Mouse (Mus musculus): ENCODE results near the gene Ssx2ip. TPM values are rescaled to one million over a fixed set of nuclear protein-coding genes. Genes with fewer than 3 reads are reported as not detected.

Ssx2ip gene
- polyA plus RNA-seq, 1 experiment from 2014 or later = 36.1 TPM

GRCm38 (mm10) chr3:146440011-146440410 lies 35.6 kb downstream of the Ssx2ip start:
- no peak for ATAC-seq
- Histone ChIP-seq H3K36me3 (ENCODE audit: control insufficient read depth, insufficient read depth, low read length) (peaks cover 15% of the 10 kb centered on the region), H3K4me3 (ENCODE audit: low read length) (no peak overlapping the region), H3K27ac (ENCODE audit: low read length) (no peak overlapping the region), H3K27me3 (replicated peaks; ENCODE audit: control insufficient read depth, insufficient read depth, low read length) (no peaks in the 10 kb centered on the region), H3K4me1 (ENCODE audit: control insufficient read depth, insufficient read depth, low read length) (no peaks in the 10 kb centered on the region), H3K9me3 (ENCODE audit: control insufficient read depth, low read length) (no peaks in the 10 kb centered on the region), H3K4me2 (ENCODE audit: low read depth, low read length) (no peak overlapping the region), H3K9ac (ENCODE audit: low read depth, low read length) (no peak overlapping the region)
- 88% methylated on average over 12 of the region's 12 CpGs for WGBS

GRCm38 (mm10) chr3:146440422-146440821 lies 36.0 kb downstream of the Ssx2ip start:
- Histone ChIP-seq H3K36me3 (ENCODE audit: control insufficient read depth, insufficient read depth, low read length) (peaks cover 18% of the 10 kb centered on the region), H3K27ac (ENCODE audit: low read length) (no peak overlapping the region), H3K9me3 (ENCODE audit: control insufficient read depth, low read length) (no peaks in the 10 kb centered on the region), H3K4me2 (ENCODE audit: low read depth, low read length) (no peak overlapping the region), H3K4me1 (ENCODE audit: control insufficient read depth, insufficient read depth, low read length) (no peaks in the 10 kb centered on the region), H3K9ac (ENCODE audit: low read depth, low read length) (no peak overlapping the region), H3K27me3 (replicated peaks; ENCODE audit: control insufficient read depth, insufficient read depth, low read length) (no peaks in the 10 kb centered on the region), H3K4me3 (ENCODE audit: low read length) (no peak overlapping the region)
- WGBS = 83% methylated on average over 7 of the region's 7 CpGs
- no peak for ATAC-seq

- Histone ChIP-seq H3K9ac (ENCODE audit: low read depth, low read length) (no peak overlapping the region), H3K27me3 (replicated peaks; ENCODE audit: control insufficient read depth, insufficient read depth, low read length) (no peaks in the 10 kb centered on the region), H3K4me1 (ENCODE audit: control insufficient read depth, insufficient read depth, low read length) (no peaks in the 10 kb centered on the region), H3K27ac (ENCODE audit: low read length) (no peak overlapping the region), H3K9me3 (ENCODE audit: control insufficient read depth, low read length) (no peaks in the 10 kb centered on the region), H3K4me3 (ENCODE audit: low read length) (no peak overlapping the region), H3K36me3 (ENCODE audit: control insufficient read depth, insufficient read depth, low read length) (peaks cover 5% of the 10 kb centered on the region; the same call in 1 of the 2 replicates), H3K4me2 (ENCODE audit: low read depth, low read length) (no peak overlapping the region)
- no peak for ATAC-seq
- WGBS = 89% methylated on average over 7 of the region's 7 CpGs
These were observed 38.0 kb downstream of the Ssx2ip start for GRCm38 (mm10) chr3:146442484-146442883.

- no peaks in the 10 kb centered on the region for H3K27me3 ChIP-seq (replicated peaks; ENCODE audit: control insufficient read depth, insufficient read depth, low read length)
These were observed 38.5 kb downstream of the Ssx2ip start for GRCm38 (mm10) chr3:146442936-146443335.

GRCm38 (mm10) chr3:146443380-146443779 lies 38.9 kb downstream of the Ssx2ip start:
- Histone ChIP-seq H3K9ac (ENCODE audit: low read depth, low read length) (no peak overlapping the region), H3K4me3 (ENCODE audit: low read length) (no peak overlapping the region), H3K4me1 (ENCODE audit: control insufficient read depth, insufficient read depth, low read length) (0 out of 2 replicates have a peak, but pooled peaks cover 3% of the 10 kb centered on the region), H3K9me3 (ENCODE audit: control insufficient read depth, low read length) (no peaks in the 10 kb centered on the region), H3K36me3 (ENCODE audit: control insufficient read depth, insufficient read depth, low read length) (peaks cover 5% of the 10 kb centered on the region; the same call in 1 of the 2 replicates), H3K27ac (ENCODE audit: low read length) (peak overlapping the region; percentile 26; the same call in 1 of the 2 replicates), H3K27me3 (replicated peaks; ENCODE audit: control insufficient read depth, insufficient read depth, low read length) (no peaks in the 10 kb centered on the region), H3K4me2 (ENCODE audit: low read depth, low read length) (no peak overlapping the region)
- WGBS = 82% methylated on average over 7 of the region's 7 CpGs
- ATAC-seq = peak; percentile 63

More at GRCm38 (mm10) chr3:146442936-146443335, 38.5 kb downstream of the Ssx2ip start:
- Histone ChIP-seq H3K4me2 (ENCODE audit: low read depth, low read length) (no peak overlapping the region), H3K36me3 (ENCODE audit: control insufficient read depth, insufficient read depth, low read length) (peaks cover 5% of the 10 kb centered on the region; the same call in 1 of the 2 replicates), H3K9me3 (ENCODE audit: control insufficient read depth, low read length) (no peaks in the 10 kb centered on the region), H3K4me3 (ENCODE audit: low read length) (no peak overlapping the region), H3K9ac (ENCODE audit: low read depth, low read length) (no peak overlapping the region), H3K27ac (ENCODE audit: low read length) (peak overlapping the region; percentile 7; the same call in 1 of the 2 replicates), H3K4me1 (ENCODE audit: control insufficient read depth, insufficient read depth, low read length) (0 out of 2 replicates have a peak, but pooled peaks cover under 1% of the 10 kb centered on the region)
- 92% methylated on average over 8 of the region's 8 CpGs for WGBS
- ATAC-seq = no peak

GRCm38 (mm10) chr3:146444880-146445279 lies 40.4 kb downstream of the Ssx2ip start:
- 92% methylated on average over 7 of the region's 7 CpGs for WGBS
- no peak for ATAC-seq

GRCm38 (mm10) chr3:146447156-146447555 lies 42.7 kb downstream of the Ssx2ip start:
- H3K9me3 ChIP-seq (ENCODE audit: control insufficient read depth, low read length) = no peaks in the 10 kb centered on the region
- 0 out of 2 replicates have a peak, but pooled peaks cover 3% of the 10 kb centered on the region for H3K4me1 ChIP-seq (ENCODE audit: control insufficient read depth, insufficient read depth, low read length)
- WGBS = 87% methylated on average over 5 of the region's 5 CpGs
- H3K4me3 ChIP-seq (ENCODE audit: low read length) = no peak overlapping the region
- no peak overlapping the region for H3K4me2 ChIP-seq (ENCODE audit: low read depth, low read length)
- no peak for ATAC-seq
- H3K27ac ChIP-seq (ENCODE audit: low read length) = no peak overlapping the region
- 0 out of 2 replicates have a peak, but pooled peaks cover 3% of the 10 kb centered on the region for H3K36me3 ChIP-seq (ENCODE audit: control insufficient read depth, insufficient read depth, low read length)
- H3K27me3 ChIP-seq (replicated peaks; ENCODE audit: control insufficient read depth, insufficient read depth, low read length) = no peaks in the 10 kb centered on the region
- no peak overlapping the region for H3K9ac ChIP-seq (ENCODE audit: low read depth, low read length)

More at GRCm38 (mm10) chr3:146444880-146445279, 40.4 kb downstream of the Ssx2ip start:
- no peak overlapping the region for H3K4me3 ChIP-seq (ENCODE audit: low read length)
- H3K27me3 ChIP-seq (replicated peaks; ENCODE audit: control insufficient read depth, insufficient read depth, low read length) = no peaks in the 10 kb centered on the region
- H3K36me3 ChIP-seq (ENCODE audit: control insufficient read depth, insufficient read depth, low read length) = peaks cover 5% of the 10 kb centered on the region; the same call in 1 of the 2 replicates
- H3K9me3 ChIP-seq (ENCODE audit: control insufficient read depth, low read length) = no peaks in the 10 kb centered on the region
- 0 out of 2 replicates have a peak, but pooled peaks cover 3% of the 10 kb centered on the region for H3K4me1 ChIP-seq (ENCODE audit: control insufficient read depth, insufficient read depth, low read length)
- no peak overlapping the region for H3K27ac ChIP-seq (ENCODE audit: low read length)
- no peak overlapping the region for H3K4me2 ChIP-seq (ENCODE audit: low read depth, low read length)
- H3K9ac ChIP-seq (ENCODE audit: low read depth, low read length) = no peak overlapping the region

- Histone ChIP-seq H3K27ac (ENCODE audit: low read length) (no peak overlapping the region), H3K4me3 (ENCODE audit: low read length) (no peak overlapping the region), H3K36me3 (ENCODE audit: control insufficient read depth, insufficient read depth, low read length) (0 out of 2 replicates have a peak, but pooled peaks cover 3% of the 10 kb centered on the region), H3K9me3 (ENCODE audit: control insufficient read depth, low read length) (no peaks in the 10 kb centered on the region), H3K4me1 (ENCODE audit: control insufficient read depth, insufficient read depth, low read length) (0 out of 2 replicates have a peak, but pooled peaks cover 3% of the 10 kb centered on the region), H3K4me2 (ENCODE audit: low read depth, low read length) (no peak overlapping the region), H3K27me3 (replicated peaks; ENCODE audit: control insufficient read depth, insufficient read depth, low read length) (no peaks in the 10 kb centered on the region), H3K9ac (ENCODE audit: low read depth, low read length) (no peak overlapping the region)
- no peak for ATAC-seq
- WGBS = 77% methylated on average over 3 of the region's 3 CpGs
These were observed 43.2 kb downstream of the Ssx2ip start for GRCm38 (mm10) chr3:146447598-146447997.

- H3K4me3 ChIP-seq (ENCODE audit: low read length) = no peak overlapping the region
- H3K27ac ChIP-seq (ENCODE audit: low read length) = no peak overlapping the region
- H3K9ac ChIP-seq (ENCODE audit: low read depth, low read length) = no peak overlapping the region
- 81% methylated on average over 10 of the region's 10 CpGs for WGBS
- H3K9me3 ChIP-seq (ENCODE audit: control insufficient read depth, low read length) = no peaks in the 10 kb centered on the region
- no peaks in the 10 kb centered on the region for H3K27me3 ChIP-seq (replicated peaks; ENCODE audit: control insufficient read depth, insufficient read depth, low read length)
- no peak for ATAC-seq
- 0 out of 2 replicates have a peak, but pooled peaks cover 3% of the 10 kb centered on the region for H3K4me1 ChIP-seq (ENCODE audit: control insufficient read depth, insufficient read depth, low read length)
- no peak overlapping the region for H3K4me2 ChIP-seq (ENCODE audit: low read depth, low read length)
- H3K36me3 ChIP-seq (ENCODE audit: control insufficient read depth, insufficient read depth, low read length) = 0 out of 2 replicates have a peak, but pooled peaks cover 3% of the 10 kb centered on the region
These were observed 43.9 kb downstream of the Ssx2ip start for GRCm38 (mm10) chr3:146448372-146448771.

Measured in intestine, embryonic 16.5 days (tissue).